Mouse (Mus musculus) ovary, adult 18-20 months (tissue): ENCODE results near the gene Il25.
A peak's percentile ranks its signal among the peaks of the same experiment; 100 is the strongest.

Experiments
- DNase-seq: peaks from one replicate; pipeline ENCODE4 v3.0.0; 2022; ENCODE audit warnings: low spot score, mixed read lengths

The Il25 gene

GRCm38 (mm10) chr14:54932645-54933150, at the start of gene Il25:
Il25 (plus strand) TSS chr14:54932695.
- DNase-seq = no peak

- peak; percentile 83 for DNase-seq
Observed at GRCm38 (mm10) chr14:54883154-54884021, 49.1 kb upstream of the Il25 start, which contains the start of the genes Bcl2l2 and Gm20521. Bcl2l2 (plus strand) TSS chr14:54883377. Gm20521 (plus strand) TSS chr14:54883441.

- no peak for DNase-seq
Observed at GRCm38 (mm10) chr14:54884022-54884712, 48.3 kb upstream of the Il25 start.

- peak; percentile 35 for DNase-seq
Observed at GRCm38 (mm10) chr14:54885309-54885708, 47.2 kb upstream of the Il25 start.

GRCm38 (mm10) chr14:54892200-54892599, 40.3 kb upstream of the Il25 start, which contains the start of gene Pabpn1:
Pabpn1 (plus strand) TSS chr14:54892500.
- no peak for DNase-seq

GRCm38 (mm10) chr14:54893651-54894181, 38.8 kb upstream of the Il25 start:
- DNase-seq = peak; percentile 99

- peak; percentile 58 for DNase-seq
Observed at GRCm38 (mm10) chr14:54894296-54895151, 38.0 kb upstream of the Il25 start.

GRCm38 (mm10) chr14:54897445-54897844, 35.0 kb upstream of the Il25 start:
- DNase-seq = peak; percentile 85

GRCm38 (mm10) chr14:54900383-54900782, 32.1 kb upstream of the Il25 start:
- no peak for DNase-seq

- DNase-seq = no peak
Observed at GRCm38 (mm10) chr14:54903641-54904040, 28.9 kb upstream of the Il25 start.

- no peak for DNase-seq
Observed at GRCm38 (mm10) chr14:54908682-54909081, 23.8 kb upstream of the Il25 start.

GRCm38 (mm10) chr14:54912109-54912850, 20.2 kb upstream of the Il25 start:
- no peak for DNase-seq

- DNase-seq = peak; percentile 56
Observed at GRCm38 (mm10) chr14:54912886-54913285, 19.6 kb upstream of the Il25 start, which contains the start of gene Slc22a17. Slc22a17 (minus strand) TSS chr14:54913132.

- no peak for DNase-seq
Observed at GRCm38 (mm10) chr14:54913343-54913742, 19.2 kb upstream of the Il25 start.

GRCm38 (mm10) chr14:54920076-54920685, 12.3 kb upstream of the Il25 start:
- no peak for DNase-seq

- DNase-seq = peak; percentile 13
Observed at GRCm38 (mm10) chr14:54924641-54925348, 7.7 kb upstream of the Il25 start.

GRCm38 (mm10) chr14:54925349-54926342, 6.8 kb upstream of the Il25 start, which contains the start of gene Efs:
Efs (minus strand) TSS chr14:54926126.
- peak; percentile 27 for DNase-seq
